ENCODE assay signal across 8 mouse cellular contexts in genomic region chr15:80710608-80711363, GRCm38 (mm10). TPM values are rescaled to one million over a fixed set of nuclear protein-coding genes. Genes with fewer than 3 reads are reported as not detected.
DNase-seq lines count a peak whose midpoint lies in the region; ATAC-seq lines count a peak whose summit lies in the region.

TSS of gene Tnrc6b (plus strand) at chr15:80711313.

- H3K4me3 ChIP-seq in hindbrain, embryonic 16.5 days (ENCODE audit: low read length): peak within 1 kb of the TSS; percentile 89
- H3K4me3 ChIP-seq in macrophage (ENCODE audit: inconsistent target): peak within 1 kb of the TSS; percentile 60

- H3K4me1 ChIP-seq in hindbrain, embryonic 16.5 days (ENCODE audit: control insufficient read depth, insufficient read depth, low read depth, low read length): peaks cover 21% of the 10 kb centered on the region

- no peaks in the 10 kb centered on the region for H3K9me3 ChIP-seq in hindbrain, embryonic 16.5 days (ENCODE audit: control insufficient read depth, low read length)

- no peaks in the 10 kb centered on the region for H3K27me3 ChIP-seq in hindbrain, embryonic 16.5 days (replicated peaks; ENCODE audit: control insufficient read depth, insufficient read depth, low read length)

- DNase-seq in WW6 (ENCODE audit: low read depth, low spot score): peak; percentile 95
- peak; percentile 97 to 99 for DNase-seq in cerebellum, postnatal 4 days (ENCODE audit: low spot score in 2 of 2)
- peak; percentile 99 for DNase-seq in gastrocnemius, adult 18-20 months (ENCODE audit: low spot score)
- DNase-seq in left cerebral cortex, adult 18-20 months (ENCODE audit: low spot score in 2 of 2): peak; percentile 98
- peak; percentile 99 for DNase-seq in right cerebral cortex, adult 18-20 months
- peak; percentile 96 for DNase-seq in urinary bladder, postnatal 10 days (ENCODE audit: low spot score)

- ATAC-seq in hindbrain, embryonic 16.5 days: peak; percentile 97

- H3K79me2 ChIP-seq in macrophage (ENCODE audit: inconsistent target): peaks cover 30% of the 10 kb centered on the region; the same call in 1 of the 2 replicates

- WGBS in hindbrain, embryonic 16.5 days: under 1% methylated on average over 39 of the region's 39 CpGs
- WGBS in macrophage (ENCODE audit: missing documents): under 1% methylated on average over 38 of the region's 39 CpGs

- no peaks in the 10 kb centered on the region for H3K36me3 ChIP-seq in hindbrain, embryonic 16.5 days (ENCODE audit: control insufficient read depth, insufficient read depth, low read length)
- H3K36me3 ChIP-seq in macrophage (ENCODE audit: inconsistent target): no peaks in the 10 kb centered on the region

- peak within 1 kb of the TSS; percentile 97 for H3K27ac ChIP-seq in hindbrain, embryonic 16.5 days (ENCODE audit: low read depth, low read length)
- H3K27ac ChIP-seq in macrophage: peak within 1 kb of the TSS; percentile 82

- peak within 1 kb of the TSS; percentile 91 for H3K9ac ChIP-seq in hindbrain, embryonic 16.5 days (ENCODE audit: low read depth, low read length)

- H3K4me2 ChIP-seq in hindbrain, embryonic 16.5 days (ENCODE audit: low read length): peak within 1 kb of the TSS; percentile 85

RNA-seq across cellular contexts. Expression of gene Tnrc6b, which starts in this region (rescaled TPM):
- 10 to 100 TPM; 43.7 to 48.2 TPM for total RNA-seq in gastrocnemius, adult 18-20 months (2021)
- polyA plus RNA-seq in hindbrain, embryonic 16.5 days (2015; fragmentation: Nextera tagmentation; extraction: Ambion mirVana): 26.8 and 32.9 TPM in 2 replicates
- 100 to 1,000 TPM; 101 to 102 TPM for total RNA-seq in left cerebral cortex, adult 18-20 months (2021)
- 100 to 1,000 TPM in 19 of 26 experiments, 10 to 100 TPM in 7; 13.1 to 253 (median 199) TPM for total RNA-seq in macrophage (2018; cell fraction: chromatin; rRNA removed)
- total RNA-seq in macrophage (2018; cell fraction: cytosol; rRNA removed): 10 to 100 TPM in 25 of 26 experiments, 1 to 10 TPM in 1; 9.8 to 36.8 (median 23.0) TPM
- total RNA-seq in macrophage (2018; cell fraction: nucleus; rRNA removed): 100 to 1,000 TPM in 12 of 26 experiments, 10 to 100 TPM in 14; 12.6 to 196 (median 93.5) TPM
- 6.2 to 11.5 TPM (median 7.2 TPM) in 3 replicates for polyA plus RNA-seq in macrophage (2018)

Comparison
In these comparisons a context has a peak if more than half of its experiments do, and no peak if none do; other contexts are left out.
1. Peak in every context shown above with its lines: DNase-seq, ATAC-seq, H3K4me3 ChIP-seq and H3K27ac ChIP-seq.